Mouse (Mus musculus) frontal cortex, adult (tissue): ENCODE measurements around the gene Zfp90.

Experiments
- ATAC-seq: cut with Nextera tagmentation; 2 replicates; pipeline ENCODE4 v1.9.2; 2017; ENCODE audit warnings: mild to moderate bottlenecking, moderate library complexity, mixed read lengths; ENCODE audit not compliant: low TSS enrichment

The Zfp90 gene

GRCm38 (mm10) chr8:106433667-106434066, 18.5 kb downstream of the Zfp90 start:
- no peak for ATAC-seq

GRCm38 (mm10) chr8:106437781-106438180, 22.7 kb downstream of the Zfp90 start:
- no peak for ATAC-seq

DNA sequence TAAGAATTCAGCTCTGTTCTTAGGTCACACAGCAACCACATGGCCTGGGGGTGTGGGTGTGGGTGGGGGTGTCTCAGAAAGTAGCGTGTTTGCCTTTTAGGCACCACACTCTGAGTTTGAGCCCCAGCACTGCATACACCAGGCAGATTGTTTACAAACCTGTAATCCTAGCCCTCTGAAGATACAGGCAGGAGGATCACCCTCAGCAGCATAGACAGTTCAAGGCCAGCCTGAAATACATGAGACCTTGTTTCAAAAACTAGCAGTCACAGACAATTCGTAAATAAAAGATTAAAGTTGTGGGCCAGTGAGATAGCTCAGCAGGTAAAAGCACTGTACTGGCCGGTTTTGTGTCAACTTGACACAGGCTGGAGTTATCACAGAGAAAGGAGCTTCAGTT, 25.0 kb downstream of the Zfp90 start:
- ATAC-seq = no peak

- no peak for ATAC-seq
Observed at GRCm38 (mm10) chr8:106442740-106443139, 27.6 kb downstream of the Zfp90 start.

GRCm38 (mm10) chr8:106451301-106452085, 36.4 kb downstream of the Zfp90 start:
- ATAC-seq = no peak

GRCm38 (mm10) chr8:106452701-106453481, 37.8 kb downstream of the Zfp90 start:
- ATAC-seq = no peak

GRCm38 (mm10) chr8:106454036-106454435, 38.9 kb downstream of the Zfp90 start:
- no peak for ATAC-seq

DNA sequence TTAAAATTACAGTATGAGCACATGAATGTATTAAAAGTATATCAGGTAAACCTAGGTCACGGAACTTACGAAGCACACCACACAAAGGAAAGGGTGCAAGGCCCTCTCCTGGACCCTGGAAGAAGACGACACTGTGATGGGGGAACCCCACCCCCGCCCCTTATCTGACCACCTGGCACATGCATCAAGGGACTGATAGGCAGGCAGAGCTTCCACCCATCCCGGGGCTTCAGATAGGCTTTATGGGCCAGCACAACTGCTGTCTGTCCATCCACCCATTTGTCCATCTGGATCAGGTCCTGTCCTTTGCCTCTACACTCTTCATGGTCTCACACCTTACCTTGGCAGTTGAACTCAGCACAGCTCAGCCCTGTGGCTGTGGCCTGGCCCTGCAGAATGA, 47.0 kb downstream of the Zfp90 start:
- no peak for ATAC-seq

GRCm38 (mm10) chr8:106463795-106464194, 48.7 kb downstream of the Zfp90 start:
- ATAC-seq = no peak

GRCm38 (mm10) chr8:106469485-106469884, 54.4 kb downstream of the Zfp90 start:
- no peak for ATAC-seq

GRCm38 (mm10) chr8:106474001-106474400, 58.9 kb downstream of the Zfp90 start:
- ATAC-seq = no peak
